Mouse (Mus musculus): ENCODE data around the gene Nln.

GRCm38 (mm10) chr13:104023356-104023911 is 86.0 kb downstream of the Nln start:
- no peak for TF ChIP-seq CTCF (IDR thresholded peaks at IDR 0.05; ENCODE audit: low read depth, low read length)
- no peak for TF ChIP-seq EP300 (IDR thresholded peaks at IDR 0.05; ENCODE audit: insufficient read depth, low read depth, low read length)

Data from ES-Bruce4 (cell line).